21 mouse cellular contexts compared by ENCODE assay signal in genomic region chr6:61246523-61246922, GRCm38 (mm10).
DNase-seq lines count a peak whose midpoint lies in the region; ATAC-seq and TF ChIP-seq lines count a peak whose summit lies in the region.
"Had no signal": no experiment of that assay in that cellular context is flagged by ENCODE, and none has a peak within 500 bp of the region (broad histone marks: within the 10 kb centered on the region; RNA-seq: fewer than 3 reads in every experiment).

No protein-coding gene starts in this region.

- H3K27me3 ChIP-seq in lung, embryonic 14.5 days (ENCODE audit: insufficient read depth, low read length): no peaks in the 10 kb centered on the region
- no peaks in the 10 kb centered on the region for H3K27me3 ChIP-seq in intestine, postnatal 0 days (replicated peaks; ENCODE audit: control insufficient read depth, insufficient read depth, low read length)
- no peaks in the 10 kb centered on the region for H3K27me3 ChIP-seq in neural tube, embryonic 15.5 days (replicated peaks)
- H3K27me3 ChIP-seq: heart, embryonic 13.5 days; hindbrain, embryonic 12.5 days; hindbrain, embryonic 15.5 days had no signal

- H3K4me3 ChIP-seq in lung, embryonic 14.5 days (ENCODE audit: low read depth, low read length): no peak overlapping the region
- no peak overlapping the region for H3K4me3 ChIP-seq in intestine, postnatal 0 days (ENCODE audit: low read depth, low read length)
- no peak overlapping the region for H3K4me3 ChIP-seq in neural tube, embryonic 15.5 days (replicated peaks)
- H3K4me3 ChIP-seq: gastrocnemius, adult 2 months; heart, adult 2 months; heart, embryonic 10.5 days; heart, embryonic 13.5 days; hindbrain, embryonic 12.5 days; hindbrain, embryonic 15.5 days had no signal

- TF ChIP-seq CTCF in lung, embryonic 14.5 days (IDR thresholded peaks at IDR 0.05; ENCODE audit: low read depth): no peak
- TF ChIP-seq CTCF in intestine, postnatal 0 days (IDR thresholded peaks at IDR 0.05; ENCODE audit: low read depth): no peak

- no peaks in the 10 kb centered on the region for H3K36me3 ChIP-seq in lung, embryonic 14.5 days (ENCODE audit: insufficient read depth)
- no peaks in the 10 kb centered on the region for H3K36me3 ChIP-seq in intestine, postnatal 0 days (ENCODE audit: control insufficient read depth, insufficient read depth)
- H3K36me3 ChIP-seq in neural tube, embryonic 15.5 days: no peaks in the 10 kb centered on the region
- H3K36me3 ChIP-seq: heart, embryonic 10.5 days; heart, embryonic 13.5 days; hindbrain, embryonic 12.5 days; hindbrain, embryonic 15.5 days had no signal

- peak overlapping the region; percentile 50 for H3K27ac ChIP-seq in lung, embryonic 14.5 days (ENCODE audit: low read depth)
- H3K27ac ChIP-seq in intestine, postnatal 0 days (ENCODE audit: low read depth, low read length): no peak overlapping the region
- H3K27ac ChIP-seq in neural tube, embryonic 15.5 days (replicated peaks): no peak overlapping the region
- H3K27ac ChIP-seq: gastrocnemius, adult 2 months; heart, adult 2 months; heart, embryonic 10.5 days; heart, embryonic 13.5 days; hindbrain, embryonic 12.5 days; hindbrain, embryonic 15.5 days had no signal

- 57% methylated on average over 4 of the region's 4 CpGs for WGBS in lung, embryonic 14.5 days
- 35% methylated on average over 4 of the region's 4 CpGs for WGBS in intestine, postnatal 0 days
- WGBS in neural tube, embryonic 15.5 days: 81% methylated on average over 4 of the region's 4 CpGs

- ATAC-seq in lung, embryonic 14.5 days (ENCODE audit: insufficient read depth): no peak
- peak; percentile 92 for ATAC-seq in intestine, postnatal 0 days
- ATAC-seq in neural tube, embryonic 15.5 days (ENCODE audit: low FRiP score): no peak
- ATAC-seq: forebrain, embryonic 14.5 days; forebrain, postnatal 0 days had no signal

- H3K9me3 ChIP-seq in lung, embryonic 14.5 days (ENCODE audit: low read depth, low read length): no peaks in the 10 kb centered on the region
- no peaks in the 10 kb centered on the region for H3K9me3 ChIP-seq in intestine, postnatal 0 days (ENCODE audit: control insufficient read depth)
- no peaks in the 10 kb centered on the region for H3K9me3 ChIP-seq in neural tube, embryonic 15.5 days (replicated peaks)
- H3K9me3 ChIP-seq: heart, embryonic 10.5 days; heart, embryonic 13.5 days; hindbrain, embryonic 12.5 days; hindbrain, embryonic 15.5 days had no signal

- no peak overlapping the region for H3K4me2 ChIP-seq in lung, embryonic 14.5 days
- no peak overlapping the region for H3K4me2 ChIP-seq in intestine, postnatal 0 days (replicated peaks; ENCODE audit: low read depth)
- H3K4me2 ChIP-seq in neural tube, embryonic 15.5 days: no peak overlapping the region
- H3K4me2 ChIP-seq: heart, embryonic 13.5 days; hindbrain, embryonic 12.5 days; hindbrain, embryonic 15.5 days had no signal

- DNase-seq in lung, embryonic 14.5 days: no peak
- DNase-seq in lung, postnatal 10 days: no peak
- DNase-seq in gonadal fat pad, adult 2 months (ENCODE audit: low read depth): peak; percentile 12
- no peak for DNase-seq in B cell, adult 2 months
- DNase-seq: adrenal gland, postnatal 10 days; adrenal gland, postnatal 36 days; cerebellum, adult 18-20 months; cerebellum, adult 9-10 months; cerebellum, postnatal 14 days; forebrain, postnatal 0 days; gastrocnemius, adult 2 months; gastrocnemius, postnatal 14 days; heart, adult 2 months; kidney, adult 11 months had no signal

- H3K4me1 ChIP-seq in lung, embryonic 14.5 days (ENCODE audit: insufficient read depth): no peaks in the 10 kb centered on the region
- H3K4me1 ChIP-seq in intestine, postnatal 0 days (replicated peaks; ENCODE audit: control insufficient read depth, insufficient read depth, low read length): no peaks in the 10 kb centered on the region
- peaks cover 5% of the 10 kb centered on the region; the same call in 1 of the 2 replicates for H3K4me1 ChIP-seq in neural tube, embryonic 15.5 days
- H3K4me1 ChIP-seq: heart, embryonic 10.5 days; heart, embryonic 13.5 days; hindbrain, embryonic 12.5 days had no signal

- no peak overlapping the region for H3K9ac ChIP-seq in lung, embryonic 14.5 days
- no peak overlapping the region for H3K9ac ChIP-seq in intestine, postnatal 0 days (ENCODE audit: low read depth, low read length)
- H3K9ac ChIP-seq in neural tube, embryonic 15.5 days (replicated peaks): no peak overlapping the region
- H3K9ac ChIP-seq: forebrain, postnatal 0 days; heart, embryonic 13.5 days; hindbrain, embryonic 12.5 days; hindbrain, embryonic 15.5 days had no signal
